Mouse (Mus musculus) kidney, adult 2 months (tissue): ENCODE measurements at regions not wholly inside any gene's neighbourhood (a gene's known extent, or its start where the extent isn't known, plus 50 kb on each side); places are given as distances from the start of the nearest gene placed in this dataset.

Experiments
- CTCF ChIP-seq: fragments of 200-500 bp; conservative IDR thresholded peaks from 2 replicates; pipeline ENCODE4 v1.5.1; 2011; ENCODE audit warnings: low read depth, mild to moderate bottlenecking, control low read depth, low read length, moderate library complexity, mixed read lengths; ENCODE audit not compliant: insufficient read depth, insufficient read length
- POLR2A ChIP-seq: fragments of 200-500 bp; IDR thresholded peaks from one replicate; pipeline ENCODE4 v1.6.1; 2011; ENCODE audit warnings: low read depth, low read length, control low read depth

- TF ChIP-seq POLR2A (no peak), CTCF (no peak)
Observed at GRCm38 (mm10) chr4:53231046-53231445, 71.4 kb upstream of the Abca1 start.
